Mouse (Mus musculus): ENCODE measurements around the gene Stk4. TPM values are rescaled to one million over a fixed set of nuclear protein-coding genes. Genes with fewer than 3 reads are reported as not detected.

The Stk4 gene
- polyA plus RNA-seq (2014; fragmentation: Illumina TruSeq; extraction: RNeasy Lipid Tissue Mini Kit (QIAGEN cat#74804); ENCODE audit: low read depth, low replicate concordance): 62.3 TPM

GRCm38 (mm10) chr2:164070142-164070764 lies at the start of gene Stk4:
TSS of gene Stk4 (plus strand) at chr2:164070322.

DNA sequence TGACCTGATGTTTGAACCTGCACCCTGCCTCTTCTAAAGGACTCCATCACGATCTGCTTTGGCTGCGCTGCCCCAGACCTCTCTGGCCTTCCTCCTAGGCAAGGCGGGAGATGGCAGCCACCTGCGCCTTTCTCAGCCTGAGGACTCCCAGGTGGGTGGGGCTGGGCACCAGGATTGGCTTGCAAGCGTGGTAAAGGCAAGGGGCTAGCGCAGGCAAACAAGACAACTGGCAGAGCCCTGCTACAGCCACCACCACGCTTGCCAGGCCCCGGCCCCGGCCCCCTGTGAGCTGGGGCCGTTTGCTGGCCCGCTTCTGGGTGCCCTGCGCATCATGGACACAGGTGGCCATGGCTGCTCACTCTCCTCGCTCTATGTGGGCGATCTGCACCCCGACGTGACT lies 45.0 kb upstream of the Stk4 start, which contains the start of gene Pabpc1l:
Gene Pabpc1l (plus strand): TSS at position 301 of the 400 bp plus-strand sequence.

GRCm38 (mm10) chr2:164070765-164071436 lies 779 bp downstream of the Stk4 start, which contains the start of gene Tomm34:
TSS of gene Tomm34 (minus strand) at chr2:164071169.

DNA sequence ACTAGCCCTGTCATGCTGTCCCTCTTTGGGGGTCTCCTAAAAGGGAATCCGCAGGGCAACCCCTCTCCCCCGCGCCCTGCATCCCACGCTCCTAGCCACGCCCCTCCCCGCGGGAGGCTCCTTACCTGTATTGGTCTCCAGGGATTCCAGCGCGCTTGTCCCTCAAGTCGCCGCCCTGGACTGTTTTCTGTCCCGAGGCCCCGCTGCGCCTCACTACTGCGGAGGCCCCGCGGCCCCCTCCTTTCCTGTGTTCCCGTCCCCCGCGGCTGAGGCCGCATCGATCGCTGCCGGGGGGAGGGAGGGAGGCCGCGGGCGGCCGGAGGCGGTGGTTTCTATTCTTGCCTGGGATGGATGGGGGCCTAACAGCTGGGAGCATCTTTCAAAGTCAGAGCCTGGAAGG lies 100.8 kb downstream of the Stk4 start, which contains the start of gene Kcns1:
Gene Kcns1 (minus strand): TSS at position 212 of the 400 bp plus-strand sequence.

DNA sequence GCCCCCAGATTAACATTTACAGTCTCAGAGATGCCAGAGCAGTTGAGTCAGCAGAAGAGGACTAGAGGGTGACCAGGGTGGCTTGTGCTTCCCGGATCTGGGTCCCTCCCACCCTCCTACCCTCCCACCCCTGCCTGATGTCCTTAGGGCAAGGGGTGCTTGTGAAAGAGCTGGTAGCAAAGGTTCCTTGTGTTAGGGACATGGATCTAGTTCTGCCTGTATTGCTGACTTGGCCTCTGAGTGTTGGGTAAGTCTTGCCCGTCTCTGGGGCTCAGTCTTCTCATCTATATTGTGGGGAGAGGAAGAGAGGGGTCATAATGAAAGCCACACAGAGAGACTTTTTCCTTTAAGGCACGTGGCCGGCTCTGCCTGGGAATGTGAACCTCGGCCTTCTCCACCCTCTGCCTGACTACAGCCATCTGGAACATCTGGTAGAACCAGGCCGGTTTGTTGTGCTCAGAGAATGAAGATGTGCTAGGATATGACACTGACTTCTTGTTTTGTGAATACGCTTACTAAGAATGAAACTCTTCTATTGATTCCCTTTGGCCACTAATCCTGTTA lies 112.7 kb downstream of the Stk4 start, which contains the start of gene Wfdc5:
Gene Wfdc5 (minus strand): TSS at position 51 of the 564 bp plus-strand sequence.

GRCm38 (mm10) chr2:164190576-164190975 lies 120.5 kb downstream of the Stk4 start, which contains the start of gene Wfdc12:
TSS of gene Wfdc12 (minus strand) at chr2:164190608.

GRCm38 (mm10) chr2:164199626-164200327 lies 129.7 kb downstream of the Stk4 start, which contains the start of gene Wfdc15a:
TSS of gene Wfdc15a (minus strand) at chr2:164200130.

Other genes with a start within 250 kb of the Stk4 start
- 0.43 TPM for gene Ccn5, start 249.5 kb upstream of the Stk4 start, polyA plus RNA-seq (2014; fragmentation: Illumina TruSeq; extraction: RNeasy Lipid Tissue Mini Kit (QIAGEN cat#74804); ENCODE audit: low read depth, low replicate concordance)
- not detected for gene Kcnk15, start 216.7 kb upstream of the Stk4 start, polyA plus RNA-seq (2014; fragmentation: Illumina TruSeq; extraction: RNeasy Lipid Tissue Mini Kit (QIAGEN cat#74804); ENCODE audit: low read depth, low replicate concordance)
- gene Rims4, start 151.6 kb upstream of the Stk4 start, polyA plus RNA-seq (2014; fragmentation: Illumina TruSeq; extraction: RNeasy Lipid Tissue Mini Kit (QIAGEN cat#74804); ENCODE audit: low read depth, low replicate concordance): 0.45 TPM
- gene Ywhab, start 75.4 kb upstream of the Stk4 start, polyA plus RNA-seq (2014; fragmentation: Illumina TruSeq; extraction: RNeasy Lipid Tissue Mini Kit (QIAGEN cat#74804); ENCODE audit: low read depth, low replicate concordance): 68.3 TPM
- gene Pabpc1l, start 44.9 kb upstream of the Stk4 start, polyA plus RNA-seq (2014; fragmentation: Illumina TruSeq; extraction: RNeasy Lipid Tissue Mini Kit (QIAGEN cat#74804); ENCODE audit: low read depth, low replicate concordance): 0.42 TPM
- gene Tomm34, start 847 bp downstream of the Stk4 start, polyA plus RNA-seq (2014; fragmentation: Illumina TruSeq; extraction: RNeasy Lipid Tissue Mini Kit (QIAGEN cat#74804); ENCODE audit: low read depth, low replicate concordance): 21.5 TPM
- 0.07 TPM for gene Kcns1, start 100.8 kb downstream of the Stk4 start, polyA plus RNA-seq (2014; fragmentation: Illumina TruSeq; extraction: RNeasy Lipid Tissue Mini Kit (QIAGEN cat#74804); ENCODE audit: low read depth, low replicate concordance)
- not detected for gene Wfdc5, start 112.4 kb downstream of the Stk4 start, polyA plus RNA-seq (2014; fragmentation: Illumina TruSeq; extraction: RNeasy Lipid Tissue Mini Kit (QIAGEN cat#74804); ENCODE audit: low read depth, low replicate concordance)
- not detected for gene Wfdc12, start 120.3 kb downstream of the Stk4 start, polyA plus RNA-seq (2014; fragmentation: Illumina TruSeq; extraction: RNeasy Lipid Tissue Mini Kit (QIAGEN cat#74804); ENCODE audit: low read depth, low replicate concordance)
- 104 TPM for gene Wfdc15a, start 129.8 kb downstream of the Stk4 start, polyA plus RNA-seq (2014; fragmentation: Illumina TruSeq; extraction: RNeasy Lipid Tissue Mini Kit (QIAGEN cat#74804); ENCODE audit: low read depth, low replicate concordance)
- gene Wfdc15b, start 151.3 kb downstream of the Stk4 start, polyA plus RNA-seq (2014; fragmentation: Illumina TruSeq; extraction: RNeasy Lipid Tissue Mini Kit (QIAGEN cat#74804); ENCODE audit: low read depth, low replicate concordance): 0.62 TPM
- not detected for gene Svs2, start 168.1 kb downstream of the Stk4 start, polyA plus RNA-seq (2014; fragmentation: Illumina TruSeq; extraction: RNeasy Lipid Tissue Mini Kit (QIAGEN cat#74804); ENCODE audit: low read depth, low replicate concordance)
- gene Svs3b, start 186.3 kb downstream of the Stk4 start, polyA plus RNA-seq (2014; fragmentation: Illumina TruSeq; extraction: RNeasy Lipid Tissue Mini Kit (QIAGEN cat#74804); ENCODE audit: low read depth, low replicate concordance): 0.50 TPM
- gene Svs4, start 208.1 kb downstream of the Stk4 start, polyA plus RNA-seq (2014; fragmentation: Illumina TruSeq; extraction: RNeasy Lipid Tissue Mini Kit (QIAGEN cat#74804); ENCODE audit: low read depth, low replicate concordance): 1.5 TPM
- gene Svs3a, start 218.9 kb downstream of the Stk4 start, polyA plus RNA-seq (2014; fragmentation: Illumina TruSeq; extraction: RNeasy Lipid Tissue Mini Kit (QIAGEN cat#74804); ENCODE audit: low read depth, low replicate concordance): not detected
- gene Svs6, start 246.4 kb downstream of the Stk4 start, polyA plus RNA-seq (2014; fragmentation: Illumina TruSeq; extraction: RNeasy Lipid Tissue Mini Kit (QIAGEN cat#74804); ENCODE audit: low read depth, low replicate concordance): 3.8 TPM

Data from testis, adult 10 weeks (tissue).